Mouse (Mus musculus): ENCODE results near the gene Tmem217. TPM values are rescaled to one million over a fixed set of nuclear protein-coding genes. Genes with fewer than 3 reads are reported as not detected.
"Not testable (repeated sequence)": the region's sequence is repeated elsewhere in the genome, so short reads cannot be mapped to it uniquely, and the experiment has no call there.

The Tmem217 gene
- polyA plus RNA-seq, 1 experiment from 2014 or later, result 0.51 TPM

DNA sequence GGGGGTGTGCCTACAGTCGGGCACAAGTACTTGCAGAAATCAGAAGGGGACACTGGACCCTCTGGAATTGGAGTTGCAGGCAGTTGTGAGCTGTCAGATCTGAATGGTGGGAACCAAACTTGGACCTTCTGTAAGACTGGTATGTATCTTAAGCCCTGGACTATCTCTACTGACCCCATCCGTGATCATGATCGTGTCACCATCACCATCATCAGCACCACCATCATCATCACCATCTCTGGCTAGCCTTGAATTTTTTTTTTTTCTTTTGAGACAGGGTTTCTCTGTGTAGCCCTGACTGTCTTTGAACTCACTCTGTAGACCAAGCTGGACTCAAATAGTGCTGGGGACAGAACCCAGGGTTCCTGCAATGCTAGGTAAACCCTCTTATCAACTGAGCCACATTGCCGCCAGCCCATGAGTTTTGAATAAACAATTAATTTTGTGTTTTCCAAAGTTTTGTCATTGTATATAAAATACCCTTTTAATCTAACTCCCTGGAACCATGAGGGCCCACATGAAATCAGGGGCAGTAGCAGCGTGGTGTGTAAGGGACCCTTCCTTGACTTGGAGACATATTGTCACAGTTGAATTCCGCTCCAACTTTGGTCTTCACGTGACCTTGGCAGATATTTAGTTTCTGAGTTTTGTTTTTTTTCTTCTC, 50.0 kb downstream of the Tmem217 start:
- Histone ChIP-seq H3K27me3 (ENCODE audit: insufficient read depth, low read length) (no peaks in the 10 kb centered on the region), H3K4me3 (replicated peaks; ENCODE audit: low read depth, low read length) (no peak overlapping the region), H3K27ac (no peak overlapping the region; the same call in 1 of the 2 replicates), H3K4me2 (ENCODE audit: low read length) (peak overlapping the region; percentile 50; the same call in 1 of the 2 replicates), H3K36me3 (ENCODE audit: insufficient read depth, low read length) (no peaks in the 10 kb centered on the region), H3K9me3 (replicated peaks; ENCODE audit: low read length) (no peaks in the 10 kb centered on the region), H3K9ac (ENCODE audit: low read depth, low read length) (no peak overlapping the region), H3K4me1 (replicated peaks; ENCODE audit: insufficient read depth, low read length) (0 out of 2 replicates have a peak, but pooled peaks cover 11% of the 10 kb centered on the region)
- TF ChIP-seq CTCF (IDR thresholded peaks at IDR 0.05; ENCODE audit: low read depth), result no peak
- WGBS, result 60% methylated on average over 7 of the region's 7 CpGs
- ATAC-seq (replicated peaks; ENCODE audit: low FRiP score, low read depth) (no peak), DNase-seq (ENCODE audit: low spot score) (no peak)

DNA sequence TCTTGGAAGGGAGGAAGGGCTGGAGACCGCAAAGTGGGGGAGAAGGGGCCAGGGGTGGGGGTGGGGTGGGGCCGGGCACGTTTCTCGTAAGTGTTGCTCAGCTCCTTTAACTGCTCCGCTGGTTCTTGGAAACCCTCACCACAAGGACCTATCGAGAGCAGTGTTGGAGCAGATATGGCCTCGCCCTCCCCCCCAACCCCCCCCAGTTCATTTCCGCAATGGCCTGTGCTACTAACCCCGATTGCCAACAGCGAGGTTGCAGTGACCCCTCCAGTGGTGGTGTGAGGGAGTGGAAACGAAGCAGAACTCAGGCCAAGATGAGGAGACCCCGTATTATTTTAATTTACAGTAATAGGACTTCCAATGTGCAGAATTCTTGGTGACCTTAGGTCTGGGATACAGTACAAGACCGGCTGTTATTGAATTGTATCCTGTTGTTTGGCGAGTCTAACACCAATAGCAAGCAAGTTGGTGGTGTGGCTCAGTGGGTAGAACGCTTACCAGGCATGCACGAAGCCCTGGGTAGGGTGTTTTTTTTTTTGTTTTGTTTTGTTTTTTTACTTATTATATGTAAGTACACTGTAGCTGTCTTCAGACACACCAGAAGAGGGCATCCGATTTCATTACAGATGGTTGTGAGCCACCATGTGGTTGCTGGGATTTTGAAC, 51.2 kb downstream of the Tmem217 start:
- Histone ChIP-seq H3K4me3 (replicated peaks; ENCODE audit: low read depth, low read length) (no peak overlapping the region), H3K36me3 (ENCODE audit: insufficient read depth, low read length) (no peaks in the 10 kb centered on the region), H3K9me3 (replicated peaks; ENCODE audit: low read length) (no peaks in the 10 kb centered on the region), H3K4me1 (replicated peaks; ENCODE audit: insufficient read depth, low read length) (0 out of 2 replicates have a peak, but pooled peaks cover 11% of the 10 kb centered on the region), H3K27me3 (ENCODE audit: insufficient read depth, low read length) (no peaks in the 10 kb centered on the region), H3K27ac (no peak overlapping the region), H3K9ac (ENCODE audit: low read depth, low read length) (no peak overlapping the region), H3K4me2 (ENCODE audit: low read length) (no peak overlapping the region)
- WGBS, result 64% methylated on average over 17 of the region's 17 CpGs
- no peak for DNase-seq (ENCODE audit: low spot score)
- no peak for ATAC-seq (replicated peaks; ENCODE audit: low FRiP score, low read depth)
- TF ChIP-seq CTCF (IDR thresholded peaks at IDR 0.05; ENCODE audit: low read depth), result no peak

DNA sequence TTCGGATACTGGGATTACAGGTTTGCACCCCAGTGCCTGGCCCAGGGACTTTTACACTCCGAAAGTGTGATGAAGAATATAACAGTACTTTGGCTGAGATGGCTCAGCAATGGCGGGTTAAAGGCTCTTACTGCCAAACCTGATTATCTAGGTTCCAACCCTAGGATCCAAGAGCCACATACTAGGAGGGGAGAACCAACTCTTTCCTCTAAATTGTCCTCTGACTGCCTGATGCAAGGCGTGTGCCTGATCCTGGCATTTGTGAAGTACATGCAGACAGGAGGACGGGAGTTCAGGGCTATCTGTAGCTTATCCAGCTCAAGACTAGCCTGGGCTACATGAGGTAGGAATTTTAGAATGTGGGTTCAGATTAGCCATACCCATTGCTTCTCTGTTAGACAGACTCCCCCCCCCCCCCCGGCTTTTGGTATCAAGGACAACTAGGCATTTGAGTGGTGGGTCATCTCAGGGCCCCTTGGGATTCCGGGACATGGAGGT, 51.9 kb downstream of the Tmem217 start:
- Histone ChIP-seq H3K9ac (ENCODE audit: low read depth, low read length) (no peak overlapping the region), H3K27me3 (ENCODE audit: insufficient read depth, low read length) (no peaks in the 10 kb centered on the region), H3K9me3 (replicated peaks; ENCODE audit: low read length) (no peaks in the 10 kb centered on the region), H3K4me1 (replicated peaks; ENCODE audit: insufficient read depth, low read length) (0 out of 2 replicates have a peak, but pooled peaks cover 11% of the 10 kb centered on the region), H3K4me3 (replicated peaks; ENCODE audit: low read depth, low read length) (no peak overlapping the region), H3K4me2 (ENCODE audit: low read length) (no peak overlapping the region), H3K27ac (no peak overlapping the region), H3K36me3 (ENCODE audit: insufficient read depth, low read length) (no peaks in the 10 kb centered on the region)
- 87% methylated on average over 7 of the region's 7 CpGs for WGBS
- ATAC-seq (replicated peaks; ENCODE audit: low FRiP score, low read depth) (no peak), DNase-seq (ENCODE audit: low spot score) (no peak)
- TF ChIP-seq CTCF (IDR thresholded peaks at IDR 0.05; ENCODE audit: low read depth), result no peak

DNA sequence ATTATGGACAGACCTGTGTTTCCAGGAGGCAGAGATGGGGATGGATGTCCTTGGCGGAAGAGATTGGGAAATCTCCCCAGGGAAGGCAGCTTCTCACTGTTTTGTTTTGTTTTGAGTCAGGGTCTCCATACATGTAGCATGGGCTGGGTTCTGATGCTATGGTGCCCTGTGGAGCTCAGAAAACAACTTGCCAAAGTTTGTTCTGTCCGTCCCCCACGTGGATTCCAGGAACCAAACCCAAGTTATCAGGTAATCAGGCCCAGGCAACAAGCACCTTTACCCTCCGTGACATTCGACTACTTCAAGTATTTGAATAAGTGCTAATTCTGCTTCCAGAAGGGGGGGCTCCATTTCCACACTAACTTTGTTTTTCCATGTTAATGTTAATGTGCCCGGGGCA, 52.7 kb downstream of the Tmem217 start:
- H3K27me3 ChIP-seq (ENCODE audit: insufficient read depth, low read length), result no peaks in the 10 kb centered on the region
- no peak overlapping the region for H3K27ac ChIP-seq
- H3K4me1 ChIP-seq (replicated peaks; ENCODE audit: insufficient read depth, low read length), result 0 out of 2 replicates have a peak, but pooled peaks cover 14% of the 10 kb centered on the region
- H3K4me3 ChIP-seq (replicated peaks; ENCODE audit: low read depth, low read length), result no peak overlapping the region
- H3K36me3 ChIP-seq (ENCODE audit: insufficient read depth, low read length), result peaks cover 3% of the 10 kb centered on the region
- no peak for ATAC-seq (replicated peaks; ENCODE audit: low FRiP score, low read depth)
- H3K4me2 ChIP-seq (ENCODE audit: low read length), result no peak overlapping the region
- no peak overlapping the region for H3K9ac ChIP-seq (ENCODE audit: low read depth, low read length)
- H3K9me3 ChIP-seq (replicated peaks; ENCODE audit: low read length), result no peaks in the 10 kb centered on the region
- no peak for DNase-seq (ENCODE audit: low spot score)
- no peak for TF ChIP-seq CTCF (IDR thresholded peaks at IDR 0.05; ENCODE audit: low read depth)
- 71% methylated on average over 6 of the region's 6 CpGs for WGBS

DNA sequence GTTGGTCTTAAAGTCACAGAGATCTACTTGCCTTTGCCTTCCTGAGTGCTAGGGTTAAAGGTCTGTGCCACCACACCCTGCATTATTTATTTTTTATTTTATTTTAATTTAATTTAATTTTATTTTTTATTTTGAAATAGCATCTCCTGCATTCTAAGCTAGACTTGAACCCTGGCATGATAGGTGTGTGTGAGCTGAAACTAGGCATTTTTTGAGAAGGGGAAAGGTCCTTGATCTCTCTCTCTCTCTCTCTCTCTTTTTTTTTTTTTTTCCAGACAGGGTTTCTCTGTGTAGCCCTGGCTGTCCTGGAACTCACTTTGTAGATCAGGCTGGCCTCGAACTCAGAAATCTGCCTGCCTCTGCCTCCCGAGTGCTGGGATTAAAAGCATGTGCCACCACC, 53.2 kb downstream of the Tmem217 start:
- not testable (repeated sequence) for H3K4me3 ChIP-seq (replicated peaks; ENCODE audit: low read depth, low read length); H3K27ac ChIP-seq; H3K9ac ChIP-seq (ENCODE audit: low read depth, low read length); H3K4me2 ChIP-seq (ENCODE audit: low read length); H3K36me3 ChIP-seq (ENCODE audit: insufficient read depth, low read length); DNase-seq (ENCODE audit: low spot score); ATAC-seq (replicated peaks; ENCODE audit: low FRiP score, low read depth); H3K9me3 ChIP-seq (replicated peaks; ENCODE audit: low read length); H3K27me3 ChIP-seq (ENCODE audit: insufficient read depth, low read length)
- H3K4me1 ChIP-seq (replicated peaks; ENCODE audit: insufficient read depth, low read length), result 0 out of 2 replicates have a peak, but pooled peaks cover 14% of the 10 kb centered on the region
- 100% methylated on average over 2 of the region's 2 CpGs for WGBS

DNA sequence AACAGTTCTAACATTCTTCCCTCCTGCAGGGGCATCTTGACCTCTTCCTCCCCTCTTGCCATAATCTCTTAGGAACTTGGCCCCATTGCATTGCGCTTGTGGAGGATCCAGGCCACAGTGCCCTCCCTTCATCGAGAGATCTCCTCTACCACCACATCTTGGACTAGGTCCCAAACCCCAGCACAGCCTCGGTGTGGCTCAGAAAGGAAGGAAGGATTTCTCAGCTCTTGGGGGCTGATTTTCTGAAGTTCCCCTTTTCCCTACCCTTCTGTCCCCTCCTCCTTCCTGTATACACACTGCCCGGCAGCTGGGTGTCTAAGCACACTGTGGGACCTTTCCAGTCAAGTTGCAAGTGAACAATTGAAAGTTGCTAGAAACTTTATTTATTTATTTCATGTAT, 54.2 kb downstream of the Tmem217 start:
- H3K27ac ChIP-seq, result no peak overlapping the region
- 49% methylated on average over 4 of the region's 4 CpGs for WGBS

DNA sequence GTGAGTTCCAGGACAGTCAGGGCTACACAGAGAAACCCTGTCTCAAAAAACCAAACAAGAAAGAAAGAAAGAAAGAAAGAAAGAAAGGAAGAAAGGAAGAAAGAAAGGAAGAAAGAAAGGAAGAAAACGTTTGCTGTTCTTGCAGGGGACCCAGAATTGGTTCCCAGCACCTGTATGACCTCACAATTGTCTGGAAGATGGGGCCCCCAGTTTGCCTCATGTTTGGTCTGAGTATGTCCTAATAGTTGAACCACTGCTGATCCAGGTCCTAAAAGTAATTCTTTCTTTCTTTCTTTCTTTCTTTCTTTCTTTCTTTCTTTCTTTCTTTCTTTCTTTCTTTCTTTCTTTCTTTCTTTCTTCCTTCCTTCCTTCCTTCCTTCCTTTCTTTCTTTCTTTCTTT, 54.7 kb downstream of the Tmem217 start:
- not testable (repeated sequence) for DNase-seq (ENCODE audit: low spot score); H3K4me1 ChIP-seq (replicated peaks; ENCODE audit: insufficient read depth, low read length); H3K9me3 ChIP-seq (replicated peaks; ENCODE audit: low read length); H3K9ac ChIP-seq (ENCODE audit: low read depth, low read length); H3K4me2 ChIP-seq (ENCODE audit: low read length); H3K4me3 ChIP-seq (replicated peaks; ENCODE audit: low read depth, low read length); H3K27me3 ChIP-seq (ENCODE audit: insufficient read depth, low read length); H3K27ac ChIP-seq; ATAC-seq (replicated peaks; ENCODE audit: low FRiP score, low read depth)
- peaks cover 13% of the 10 kb centered on the region for H3K36me3 ChIP-seq (ENCODE audit: insufficient read depth, low read length)
- 62% methylated on average over 1 of the region's 1 CpGs for WGBS

More for the DNA sequence above, 54.2 kb downstream of the Tmem217 start:
- Histone ChIP-seq H3K4me2 (ENCODE audit: low read length) (no peak overlapping the region), H3K9ac (ENCODE audit: low read depth, low read length) (no peak overlapping the region), H3K4me1 (replicated peaks; ENCODE audit: insufficient read depth, low read length) (peaks cover 12% of the 10 kb centered on the region; the same call in 1 of the 2 replicates), H3K27me3 (ENCODE audit: insufficient read depth, low read length) (no peaks in the 10 kb centered on the region), H3K9me3 (replicated peaks; ENCODE audit: low read length) (no peaks in the 10 kb centered on the region), H3K4me3 (replicated peaks; ENCODE audit: low read depth, low read length) (no peak overlapping the region), H3K36me3 (ENCODE audit: insufficient read depth, low read length) (peaks cover 13% of the 10 kb centered on the region)
- DNase-seq (ENCODE audit: low spot score) (peak; percentile 23), ATAC-seq (replicated peaks; ENCODE audit: low FRiP score, low read depth) (no peak)
- TF ChIP-seq CTCF (IDR thresholded peaks at IDR 0.05; ENCODE audit: low read depth), result no peak

Data from kidney, postnatal 0 days (tissue).